In genomic region chr13:73626410-73626744, GRCm38 (mm10) we compare ENCODE assay signal across 8 mouse cellular contexts. TPM values are rescaled to one million over a fixed set of nuclear protein-coding genes. Genes with fewer than 3 reads are reported as not detected.
A peak's percentile ranks its signal among the peaks of the same experiment; 100 is the strongest.
DNase-seq lines count a peak whose midpoint lies in the region; ATAC-seq and TF ChIP-seq lines count a peak whose summit lies in the region.

No protein-coding gene starts in this region.

- no peak; a peak in 3 of 6 replicates for TF ChIP-seq CTCF in MEL (IDR thresholded peaks at IDR 0.05 in 2 of 3, conservative IDR thresholded peaks at IDR 0.05 in 1 of 3; ENCODE audit: control insufficient read depth in 1 of 3, insufficient read depth in 1 of 3, low read depth in 2 of 3, low read length in 3 of 3, poor library complexity in 1 of 3, severe bottlenecking in 1 of 3)

- no peak for DNase-seq in heart, postnatal 36 days
- DNase-seq in MEL (ENCODE audit: low read depth, low spot score): no peak
- no peak for DNase-seq in midbrain, embryonic 11.5 days (ENCODE audit: low spot score, missing footprints)
- no peak for DNase-seq in natural killer cell, adult 2 months (ENCODE audit: low spot score in 2 of 2)
- DNase-seq in gastrocnemius, adult 8-10 months (ENCODE audit: low spot score in 2 of 2): no peak
- no peak for DNase-seq in cerebellum, adult 9-10 months

- peak overlapping the region; percentile 97 for H3K4me2 ChIP-seq in heart, embryonic 15.5 days
- peak overlapping the region; percentile 89 for H3K4me2 ChIP-seq in hindbrain, embryonic 12.5 days (replicated peaks)
- peak overlapping the region; percentile 92 for H3K4me2 ChIP-seq in midbrain, embryonic 11.5 days

- peaks cover 12% of the 10 kb centered on the region for H3K4me1 ChIP-seq in heart, embryonic 15.5 days (replicated peaks)
- H3K4me1 ChIP-seq in MEL (ENCODE audit: control insufficient read depth in 1 of 2, insufficient read depth in 2 of 2, low read length in 2 of 2): peaks cover 0 to 24% of the 10 kb centered on the region in 2 experiments; a peak in 2 of 4 replicates
- H3K4me1 ChIP-seq in hindbrain, embryonic 12.5 days: peaks cover 19% of the 10 kb centered on the region
- peaks cover 7% of the 10 kb centered on the region for H3K4me1 ChIP-seq in midbrain, embryonic 11.5 days (ENCODE audit: control insufficient read depth, insufficient read depth, low read length)

- intact Hi-C loops in heart, postnatal 36 days (cut with DNase I): loop anchor here (2.0 to 5.0 kb wide), 2 partner anchors 114 to 199 kb away; no protein-coding TSS in a partner anchor

- no peaks in the 10 kb centered on the region for H3K79me2 ChIP-seq in MEL (ENCODE audit: control insufficient read depth, insufficient read depth, low read length, poor library complexity)

- peak overlapping the region; percentile 68 for H3K4me3 ChIP-seq in heart, embryonic 15.5 days
- peak overlapping the region; percentile 70 to 77 for H3K4me3 ChIP-seq in MEL (ENCODE audit: control insufficient read depth in 1 of 2, insufficient read depth in 1 of 2, low read depth in 2 of 2, low read length in 2 of 2)
- peak overlapping the region; percentile 55 for H3K4me3 ChIP-seq in hindbrain, embryonic 12.5 days
- peak overlapping the region; percentile 54 for H3K4me3 ChIP-seq in midbrain, embryonic 11.5 days (ENCODE audit: low read depth, low read length)

- no peak for ATAC-seq in heart, embryonic 15.5 days (replicated peaks; ENCODE audit: insufficient number of reproducible peaks, insufficient read depth, low FRiP score, low read depth)
- peak; percentile 51; the same call in 1 of the 2 replicates for ATAC-seq in hindbrain, embryonic 12.5 days (ENCODE audit: low FRiP score)
- peak; percentile 54; the same call in 1 of the 2 replicates for ATAC-seq in midbrain, embryonic 11.5 days (ENCODE audit: low FRiP score)

- no peak for TF ChIP-seq POLR2A in MEL (IDR thresholded peaks at IDR 0.05; ENCODE audit: control insufficient read depth in 1 of 2, insufficient read depth in 1 of 2, low read depth in 1 of 2, low read length in 2 of 2, poor library complexity in 1 of 2)

- H3K9ac ChIP-seq in heart, embryonic 15.5 days: no peak overlapping the region; the same call in 1 of the 2 replicates
- no peak overlapping the region for H3K9ac ChIP-seq in MEL (ENCODE audit: control insufficient read depth, low read depth, low read length, poor library complexity, severe bottlenecking)
- H3K9ac ChIP-seq in hindbrain, embryonic 12.5 days: peak overlapping the region; percentile 73
- H3K9ac ChIP-seq in midbrain, embryonic 11.5 days (ENCODE audit: low read length): peak overlapping the region; percentile 80

- H3K27me3 ChIP-seq in heart, embryonic 15.5 days: no peaks in the 10 kb centered on the region
- H3K27me3 ChIP-seq in MEL (ENCODE audit: control insufficient read depth in 1 of 2, insufficient read depth in 2 of 2, low read length in 2 of 2): no peaks in the 10 kb centered on the region
- peaks cover 4% of the 10 kb centered on the region; the same call in 1 of the 2 replicates for H3K27me3 ChIP-seq in hindbrain, embryonic 12.5 days
- H3K27me3 ChIP-seq in midbrain, embryonic 11.5 days (ENCODE audit: control insufficient read depth, insufficient read depth, low read length): no peaks in the 10 kb centered on the region

- H3K9me3 ChIP-seq in heart, embryonic 15.5 days (replicated peaks): no peaks in the 10 kb centered on the region
- H3K9me3 ChIP-seq in MEL (replicated peaks; ENCODE audit: insufficient read depth, low read length): no peaks in the 10 kb centered on the region
- H3K9me3 ChIP-seq in hindbrain, embryonic 12.5 days (replicated peaks): no peaks in the 10 kb centered on the region
- no peaks in the 10 kb centered on the region for H3K9me3 ChIP-seq in midbrain, embryonic 11.5 days (ENCODE audit: control insufficient read depth, low read length)

- 0 out of 2 replicates have a peak, but pooled peaks cover 8% of the 10 kb centered on the region for H3K36me3 ChIP-seq in heart, embryonic 15.5 days
- H3K36me3 ChIP-seq in MEL (ENCODE audit: control insufficient read depth in 1 of 2, insufficient read depth in 2 of 2, low read length in 2 of 2): peaks cover 0 to 6% of the 10 kb centered on the region in 2 experiments; a peak in 2 of 4 replicates
- peaks cover 11% of the 10 kb centered on the region for H3K36me3 ChIP-seq in hindbrain, embryonic 12.5 days
- H3K36me3 ChIP-seq in midbrain, embryonic 11.5 days (ENCODE audit: control insufficient read depth, insufficient read depth, low read length): no peaks in the 10 kb centered on the region; the same call in 1 of the 2 replicates

- 45% methylated on average over 6 of the region's 6 CpGs for WGBS in heart, embryonic 15.5 days
- WGBS in hindbrain, embryonic 12.5 days: 46% methylated on average over 6 of the region's 6 CpGs
- 41% methylated on average over 6 of the region's 6 CpGs for WGBS in midbrain, embryonic 11.5 days

- no peak overlapping the region for H3K27ac ChIP-seq in heart, embryonic 15.5 days
- H3K27ac ChIP-seq in MEL (ENCODE audit: control insufficient read depth, low read depth, low read length): no peak overlapping the region
- H3K27ac ChIP-seq in hindbrain, embryonic 12.5 days: no peak overlapping the region
- H3K27ac ChIP-seq in midbrain, embryonic 11.5 days (ENCODE audit: low read depth, low read length): no peak overlapping the region

- no peak for TF ChIP-seq EP300 in MEL (IDR thresholded peaks at IDR 0.05; ENCODE audit: low read depth in 1 of 2, low read length in 2 of 2)

- TF ChIP-seq RAD21 in MEL (IDR thresholded peaks at IDR 0.05; ENCODE audit: low read depth, low read length): peak; percentile 39; the same call in 1 of the 2 replicates

TF ChIP-seq in MEL, 35 proteins besides CTCF, POLR2A, EP300 and RAD21:
- no peak for TF ChIP-seq ETS1 (IDR thresholded peaks at IDR 0.05; ENCODE audit: low read depth, low read length)
- TF ChIP-seq CHD2 (IDR thresholded peaks at IDR 0.05; ENCODE audit: low read length): no peak
- TF ChIP-seq MXI1 (IDR thresholded peaks at IDR 0.05; ENCODE audit: low read depth, low read length): no peak
- no peak for TF ChIP-seq GATA1 (IDR thresholded peaks at IDR 0.05; ENCODE audit: low read depth, low read length)
- TF ChIP-seq MAX (IDR thresholded peaks at IDR 0.05; ENCODE audit: low read length): no peak
- TF ChIP-seq POLR2AphosphoS2 (IDR thresholded peaks at IDR 0.05; ENCODE audit: low read length): no peak
- TF ChIP-seq E2F4 (IDR thresholded peaks at IDR 0.05; ENCODE audit: borderline replicate concordance, low read depth, low read length): no peak
- no peak for TF ChIP-seq RCOR1 (IDR thresholded peaks at IDR 0.05; ENCODE audit: low read depth, low read length)
- no peak for TF ChIP-seq ZMIZ1 (IDR thresholded peaks at IDR 0.05; ENCODE audit: low read depth, low read length)
- TF ChIP-seq SMC3 (IDR thresholded peaks at IDR 0.05; ENCODE audit: low read depth, low read length): no peak
- TF ChIP-seq NRF1 (IDR thresholded peaks at IDR 0.05; ENCODE audit: insufficient read depth, low read depth, low read length, poor library complexity, severe bottlenecking): no peak
- TF ChIP-seq BHLHE40 (IDR thresholded peaks at IDR 0.05; ENCODE audit: borderline replicate concordance, low read depth, low read length): no peak
- no peak for TF ChIP-seq TBP (IDR thresholded peaks at IDR 0.05; ENCODE audit: low read depth, low read length)
- no peak for TF ChIP-seq CHD1 (IDR thresholded peaks at IDR 0.05; ENCODE audit: low read depth, low read length)
- no peak for TF ChIP-seq TCF12 (IDR thresholded peaks at IDR 0.05; ENCODE audit: low read depth, low read length)
- TF ChIP-seq ZC3H11A (IDR thresholded peaks at IDR 0.05; ENCODE audit: low read depth, low read length): no peak
- no peak for TF ChIP-seq ZKSCAN1 (IDR thresholded peaks at IDR 0.05; ENCODE audit: low read depth, low read length)
- no peak for TF ChIP-seq GABPA (IDR thresholded peaks at IDR 0.05; ENCODE audit: low read depth, low read length)

RNA-seq across cellular contexts. Expression of gene Tert, which starts 0.3 kb away (rescaled TPM):
- polyA plus RNA-seq in heart, embryonic 15.5 days (2015; fragmentation: Nextera tagmentation; extraction: Ambion mirVana): 1.4 and 2.9 TPM in 2 replicates
- total RNA-seq in heart, postnatal 36 days (2021): not detected
- total RNA-seq in MEL (2012; rRNA removed): 1.1 and 1.2 TPM in 2 replicates
- 1 to 10 TPM in 1 of 2 experiments, not detected in 1; 2.0 TPM for polyA plus RNA-seq in MEL (2012; ENCODE audit: insufficient read depth in 1 of 2, insufficient read length in 2 of 2, low read depth in 1 of 2, low replicate concordance in 2 of 2, missing spikeins in 1 of 2)
- 7.3 and 7.7 TPM in 2 replicates for polyA plus RNA-seq in hindbrain, embryonic 12.5 days (2016; fragmentation: Nextera tagmentation; extraction: Ambion mirVana)
- 2.1 and 2.5 TPM in 2 replicates for polyA plus RNA-seq in midbrain, embryonic 11.5 days (2014; fragmentation: Nextera tagmentation; extraction: Ambion mirVana)
- under 1 TPM in 1 of 4 experiments, not detected in 3; 0.15 TPM for total RNA-seq in gastrocnemius, adult 8-10 months (2022)

RNA-seq across cellular contexts. Expression of gene Clptm1l, which starts 22.6 kb away (rescaled TPM):
- polyA plus RNA-seq in heart, embryonic 15.5 days (2015; fragmentation: Nextera tagmentation; extraction: Ambion mirVana): 83.4 and 112 TPM in 2 replicates
- total RNA-seq in heart, postnatal 36 days (2021): 10 to 100 TPM; 56.7 to 65.2 TPM
- total RNA-seq in MEL (2012; rRNA removed): 175 and 197 TPM in 2 replicates
- 100 to 1,000 TPM; 104 to 201 TPM for polyA plus RNA-seq in MEL (2012; ENCODE audit: insufficient read depth in 1 of 2, insufficient read length in 2 of 2, low read depth in 1 of 2, low replicate concordance in 2 of 2, missing spikeins in 1 of 2)
- polyA plus RNA-seq in hindbrain, embryonic 12.5 days (2016; fragmentation: Nextera tagmentation; extraction: Ambion mirVana): 127 and 128 TPM in 2 replicates
- polyA plus RNA-seq in midbrain, embryonic 11.5 days (2014; fragmentation: Nextera tagmentation; extraction: Ambion mirVana): 106 and 118 TPM in 2 replicates
- 10 to 100 TPM; 34.3 to 42.0 (median 37.0) TPM for total RNA-seq in gastrocnemius, adult 8-10 months (2022)

RNA-seq across cellular contexts. Expression of gene Slc6a18, which starts 51.4 kb away (rescaled TPM):
- polyA plus RNA-seq in heart, embryonic 15.5 days (2015; fragmentation: Nextera tagmentation; extraction: Ambion mirVana): not detected in 2 replicates
- not detected for total RNA-seq in heart, postnatal 36 days (2021)
- not detected in 2 replicates for total RNA-seq in MEL (2012; rRNA removed)
- not detected for polyA plus RNA-seq in MEL (2012; ENCODE audit: insufficient read depth in 1 of 2, insufficient read length in 2 of 2, low read depth in 1 of 2, low replicate concordance in 2 of 2, missing spikeins in 1 of 2)
- polyA plus RNA-seq in hindbrain, embryonic 12.5 days (2016; fragmentation: Nextera tagmentation; extraction: Ambion mirVana): not detected in 2 replicates
- not detected in 2 replicates for polyA plus RNA-seq in midbrain, embryonic 11.5 days (2014; fragmentation: Nextera tagmentation; extraction: Ambion mirVana)
- under 1 TPM in 3 of 4 experiments, not detected in 1; 0.07 to 0.43 (median 0.12) TPM for total RNA-seq in gastrocnemius, adult 8-10 months (2022)

Comparison
In these comparisons a context has a peak if more than half of its experiments do, and no peak if none do; other contexts are left out.
1. H3K9ac ChIP-seq: peak in hindbrain, embryonic 12.5 days (single experiment) and midbrain, embryonic 11.5 days (single experiment); none in heart, embryonic 15.5 days (single experiment) and MEL (single experiment).
2. Peak in every context shown above with its lines, with median percentiles within 50 percentile points of each other: H3K4me2 ChIP-seq and H3K4me3 ChIP-seq.